Mouse (Mus musculus) lung, postnatal 0 days (tissue): Measurements from ENCODE around the gene Klhl29. TPM values are rescaled to one million over a fixed set of nuclear protein-coding genes. Genes with fewer than 3 reads are reported as not detected.

ENCODE experiments used
- ATAC-seq: fragments of 200-750 bp; cut with Nextera tagmentation; 2 replicates; pipeline ENCODE4 v1.8.0; 2017; ENCODE audit warnings: moderate library complexity
- DNase-seq: peaks from one replicate; pipeline ENCODE4 v3.0.0-alpha.2; 2016; ENCODE audit warnings: low spot score
- H3K27ac ChIP-seq: fragments of 300-500 bp; sonication (generic); 2 replicates; pipeline ENCODE4 v1.5.1; 2014; ENCODE audit warnings: antibody characterized with exemption, mild to moderate bottlenecking, low read length, mixed read lengths
- H3K27me3 ChIP-seq: fragments of 300-500 bp; sonication (generic); replicated peaks from 2 replicates; pipeline ENCODE4 v1.6.1; 2014; ENCODE audit warnings: low read length, mixed read lengths; ENCODE audit not compliant: insufficient read depth
- H3K36me3 ChIP-seq: fragments of 300-500 bp; sonication (generic); 2 replicates; pipeline ENCODE4 v1.6.1; 2014; ENCODE audit warnings: low read length, mixed read lengths; ENCODE audit not compliant: insufficient read depth
- H3K4me1 ChIP-seq: fragments of 300-500 bp; sonication (generic); 2 replicates; pipeline ENCODE4 v1.6.1; 2014; ENCODE audit warnings: antibody characterized with exemption, low read depth, low read length, mixed read lengths; ENCODE audit not compliant: insufficient read depth
- H3K4me2 ChIP-seq: fragments of 300-500 bp; sonication (generic); replicated peaks from 2 replicates; pipeline ENCODE4 v1.6.1; 2014; ENCODE audit warnings: low read depth, mild to moderate bottlenecking, low read length, moderate library complexity, mixed read lengths
- H3K4me3 ChIP-seq: fragments of 300-500 bp; sonication (generic); 2 replicates; pipeline ENCODE4 v1.5.1; 2014; ENCODE audit warnings: low read depth, low read length
- H3K9ac ChIP-seq: fragments of 300-500 bp; sonication (generic); replicated peaks from 2 replicates; pipeline ENCODE4 v1.6.1; 2014; ENCODE audit warnings: low read depth, mild to moderate bottlenecking
- H3K9me3 ChIP-seq: fragments of 300-500 bp; sonication (generic); 2 replicates; pipeline ENCODE4 v1.6.1; 2016; ENCODE audit warnings: low read length, mixed read lengths
- CTCF ChIP-seq: IDR thresholded peaks from 2 replicates; pipeline ENCODE4 v1.5.1; 2016; ENCODE audit warnings: antibody characterized with exemption, mild to moderate bottlenecking
- EP300 ChIP-seq: IDR thresholded peaks from 2 replicates; pipeline ENCODE4 v1.6.1; 2016; ENCODE audit warnings: antibody characterized with exemption, mild to moderate bottlenecking, control low read depth
- WGBS: fragments of 180-500 bp; shearing (Covaris S2); extraction: QIAGEN DNeasy Blood & Tissue Kit; methylation state at CpG from one replicate; pipeline ENCODE4 v1.1.7; 2014; 5-methylcytosine and 5-hydroxymethylcytosine counted together
- polyA plus RNA-seq: library from polyadenylated mRNA; unstranded; fragments of >200 nt; fragmentation: Nextera tagmentation; extraction: Ambion mirVana; gene quantifications from 2 replicates; pipeline ENCODE4 v1.2.1, GENCODE M21; 2015

The Klhl29 gene
- polyA plus RNA-seq, 1 experiment from 2014 or later: 0.33 TPM

- no peak for DNase-seq
- Histone ChIP-seq H3K9me3 (no peaks in the 10 kb centered on the region), H3K9ac (no peak overlapping the region), H3K36me3 (no peaks in the 10 kb centered on the region), H3K27ac (peak overlapping the region; percentile 72), H3K4me1 (peaks cover 9% of the 10 kb centered on the region; the same call in 1 of the 2 replicates), H3K27me3 (no peaks in the 10 kb centered on the region), H3K4me3 (no peak overlapping the region), H3K4me2 (no peak overlapping the region)
- ATAC-seq: no peak
- no peak for TF ChIP-seq CTCF
- TF ChIP-seq EP300: no peak
- 56% methylated on average over 9 of the region's 9 CpGs for WGBS
Observed at GRCm38 (mm10) chr12:5267271-5268187, 108.0 kb downstream of the Klhl29 start.

GRCm38 (mm10) chr12:5266773-5267172 lies 108.7 kb downstream of the Klhl29 start:
- 38% methylated on average over 4 of the region's 4 CpGs for WGBS
- ATAC-seq (no peak), DNase-seq (no peak)

GRCm38 (mm10) chr12:5261476-5261875 lies 114.0 kb downstream of the Klhl29 start:
- WGBS: 56% methylated on average over 4 of the region's 4 CpGs
- no peaks in the 10 kb centered on the region for H3K9me3 ChIP-seq
- H3K4me2 ChIP-seq: no peak overlapping the region
- no peak overlapping the region for H3K9ac ChIP-seq
- no peaks in the 10 kb centered on the region for H3K27me3 ChIP-seq
- no peaks in the 10 kb centered on the region for H3K36me3 ChIP-seq
- no peak for TF ChIP-seq CTCF
- TF ChIP-seq EP300: peak; percentile 44; the same call in 1 of the 2 replicates
- no peak overlapping the region for H3K4me3 ChIP-seq
- ATAC-seq: peak; percentile 63; the same call in 1 of the 2 replicates
- peak; percentile 58 for DNase-seq
- H3K4me1 ChIP-seq: no peaks in the 10 kb centered on the region
- no peak overlapping the region for H3K27ac ChIP-seq

More at GRCm38 (mm10) chr12:5266773-5267172, 108.7 kb downstream of the Klhl29 start:
- no peaks in the 10 kb centered on the region for H3K36me3 ChIP-seq
- no peaks in the 10 kb centered on the region for H3K9me3 ChIP-seq
- no peak overlapping the region for H3K27ac ChIP-seq
- no peak overlapping the region for H3K9ac ChIP-seq
- H3K4me3 ChIP-seq: no peak overlapping the region
- H3K4me2 ChIP-seq: no peak overlapping the region
- peaks cover 9% of the 10 kb centered on the region; the same call in 1 of the 2 replicates for H3K4me1 ChIP-seq
- no peaks in the 10 kb centered on the region for H3K27me3 ChIP-seq
- TF ChIP-seq CTCF: no peak
- no peak for TF ChIP-seq EP300

GRCm38 (mm10) chr12:5258779-5259178 lies 116.7 kb downstream of the Klhl29 start:
- Histone ChIP-seq H3K9ac (no peak overlapping the region), H3K4me1 (peaks cover 2% of the 10 kb centered on the region; the same call in 1 of the 2 replicates), H3K36me3 (no peaks in the 10 kb centered on the region), H3K27ac (no peak overlapping the region), H3K4me2 (no peak overlapping the region), H3K9me3 (no peaks in the 10 kb centered on the region), H3K4me3 (no peak overlapping the region), H3K27me3 (no peaks in the 10 kb centered on the region)
- no peak for DNase-seq
- TF ChIP-seq EP300 (no peak), CTCF (no peak)
- ATAC-seq: no peak
- WGBS: 87% methylated on average over 3 of the region's 3 CpGs

- no peaks in the 10 kb centered on the region for H3K9me3 ChIP-seq
- TF ChIP-seq EP300: no peak
- H3K27me3 ChIP-seq: no peaks in the 10 kb centered on the region
- no peak overlapping the region for H3K27ac ChIP-seq
- ATAC-seq: no peak
- WGBS: 81% methylated on average over 4 of the region's 4 CpGs
- H3K4me2 ChIP-seq: no peak overlapping the region
- H3K9ac ChIP-seq: no peak overlapping the region
- H3K4me1 ChIP-seq: peaks cover 2% of the 10 kb centered on the region; the same call in 1 of the 2 replicates
- H3K4me3 ChIP-seq: no peak overlapping the region
- H3K36me3 ChIP-seq: no peaks in the 10 kb centered on the region
- DNase-seq: no peak
Observed at GRCm38 (mm10) chr12:5257174-5257573, 118.3 kb downstream of the Klhl29 start.

GRCm38 (mm10) chr12:5255079-5255478 lies 120.4 kb downstream of the Klhl29 start:
- Histone ChIP-seq H3K36me3 (no peaks in the 10 kb centered on the region), H3K27me3 (no peaks in the 10 kb centered on the region), H3K9ac (no peak overlapping the region), H3K4me3 (no peak overlapping the region), H3K4me2 (no peak overlapping the region), H3K4me1 (peaks cover 2% of the 10 kb centered on the region; the same call in 1 of the 2 replicates), H3K27ac (no peak overlapping the region), H3K9me3 (no peaks in the 10 kb centered on the region)
- WGBS: 53% methylated on average over 9 of the region's 9 CpGs
- ATAC-seq: no peak
- DNase-seq: no peak
- TF ChIP-seq EP300: no peak
